Mouse (Mus musculus) lung, embryonic 15.5 days (tissue): ENCODE measurements around the gene Smpd3. TPM values are rescaled to one million over a fixed set of nuclear protein-coding genes. Genes with fewer than 3 reads are reported as not detected.

Experiments
- ATAC-seq: fragments of 200-750 bp; cut with Nextera tagmentation; 2 replicates; pipeline ENCODE4 v1.8.0; 2017; ENCODE audit warnings: moderate number of reproducible peaks, borderline replicate concordance; ENCODE audit not compliant: low FRiP score, low TSS enrichment; ENCODE audit errors: extremely low read depth
- H3K27ac ChIP-seq: fragments of 300-500 bp; sonication (generic); 2 replicates; pipeline ENCODE4 v1.5.1; 2015; ENCODE audit warnings: moderate library complexity, mild to moderate bottlenecking, inconsistent platforms
- H3K27me3 ChIP-seq: fragments of 300-500 bp; sonication (generic); 2 replicates; pipeline ENCODE4 v1.6.1; 2015; ENCODE audit warnings: inconsistent platforms
- H3K36me3 ChIP-seq: fragments of 300-500 bp; sonication (generic); 2 replicates; pipeline ENCODE4 v1.6.1; 2015; ENCODE audit warnings: inconsistent platforms
- H3K4me1 ChIP-seq: fragments of 300-500 bp; sonication (generic); 2 replicates; pipeline ENCODE4 v1.6.1; 2015; ENCODE audit warnings: inconsistent platforms
- H3K4me2 ChIP-seq: fragments of 300-500 bp; sonication (generic); 2 replicates; pipeline ENCODE4 v1.6.1; 2015; ENCODE audit warnings: inconsistent platforms, mild to moderate bottlenecking, moderate library complexity
- H3K4me3 ChIP-seq: fragments of 300-500 bp; sonication (generic); 2 replicates; pipeline ENCODE4 v1.5.1; 2015; ENCODE audit warnings: mild to moderate bottlenecking, inconsistent platforms
- H3K9ac ChIP-seq: fragments of 300-500 bp; sonication (generic); 2 replicates; pipeline ENCODE4 v1.6.1; 2015; ENCODE audit warnings: inconsistent platforms
- H3K9me3 ChIP-seq: fragments of 300-500 bp; sonication (generic); 2 replicates; pipeline ENCODE4 v1.6.1; 2016; ENCODE audit warnings: inconsistent platforms
- WGBS: fragments of 180-500 bp; shearing (Covaris S2); methylation state at CpG from one replicate; pipeline ENCODE4 v1.1.7; 2015; 5-methylcytosine and 5-hydroxymethylcytosine counted together
- polyA plus RNA-seq: library from polyadenylated mRNA; unstranded; fragments of >200 nt; fragmentation: Nextera tagmentation; extraction: Ambion mirVana; gene quantifications from 2 replicates; pipeline ENCODE4 v1.2.1, GENCODE M21; 2015

Gene Smpd3
- polyA plus RNA-seq, 1 experiment from 2014 or later, result 1.3 TPM

- H3K27me3 ChIP-seq, result no peaks in the 10 kb centered on the region
- H3K9me3 ChIP-seq, result no peaks in the 10 kb centered on the region
- 76% methylated on average over 1 of the region's 1 CpGs for WGBS
- H3K9ac ChIP-seq, result no peak overlapping the region
- H3K4me2 ChIP-seq, result no peak overlapping the region
- H3K4me3 ChIP-seq, result no peak overlapping the region
- H3K27ac ChIP-seq, result no peak overlapping the region
- peaks cover 8% of the 10 kb centered on the region; the same call in 1 of the 2 replicates for H3K4me1 ChIP-seq
- no peaks in the 10 kb centered on the region for H3K36me3 ChIP-seq
- no peak for ATAC-seq
These were observed 31.7 kb downstream of the Smpd3 start for GRCm38 (mm10) chr8:106306076-106306475.

DNA sequence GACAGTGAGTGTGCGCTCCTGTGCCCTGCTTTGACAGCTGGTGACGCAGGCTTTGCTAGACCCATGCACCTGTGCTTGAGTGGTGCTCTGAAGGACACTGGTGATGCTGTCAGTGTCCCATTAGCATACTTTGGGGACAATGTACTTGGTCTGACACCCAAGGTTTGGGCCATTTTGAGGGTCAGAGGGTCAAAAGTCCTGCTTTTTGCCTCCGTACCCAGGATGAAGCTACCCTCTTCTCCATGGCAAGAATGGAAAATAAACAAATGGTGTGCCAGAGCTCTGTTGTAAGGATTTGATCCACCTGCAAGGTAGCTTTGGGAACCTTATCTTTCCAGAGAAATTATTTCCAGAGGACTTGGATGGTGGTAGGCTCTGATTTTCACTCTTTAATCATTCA is 32.5 kb downstream of the Smpd3 start:
- 91% methylated on average over 3 of the region's 3 CpGs for WGBS
- no peak overlapping the region for H3K4me3 ChIP-seq
- no peaks in the 10 kb centered on the region for H3K36me3 ChIP-seq
- H3K9me3 ChIP-seq, result no peaks in the 10 kb centered on the region
- peaks cover 8% of the 10 kb centered on the region; the same call in 1 of the 2 replicates for H3K4me1 ChIP-seq
- H3K9ac ChIP-seq, result no peak overlapping the region
- no peak overlapping the region for H3K4me2 ChIP-seq
- no peak for ATAC-seq
- no peak overlapping the region for H3K27ac ChIP-seq
- H3K27me3 ChIP-seq, result no peaks in the 10 kb centered on the region

GRCm38 (mm10) chr8:106304321-106304720 is 33.5 kb downstream of the Smpd3 start:
- no peak overlapping the region for H3K4me3 ChIP-seq
- no peaks in the 10 kb centered on the region for H3K36me3 ChIP-seq
- H3K9ac ChIP-seq, result no peak overlapping the region
- H3K27me3 ChIP-seq, result no peaks in the 10 kb centered on the region
- 66% methylated on average over 6 of the region's 6 CpGs for WGBS
- peaks cover 8% of the 10 kb centered on the region; the same call in 1 of the 2 replicates for H3K4me1 ChIP-seq
- H3K9me3 ChIP-seq, result no peaks in the 10 kb centered on the region
- no peak for ATAC-seq
- H3K4me2 ChIP-seq, result no peak overlapping the region
- H3K27ac ChIP-seq, result no peak overlapping the region

DNA sequence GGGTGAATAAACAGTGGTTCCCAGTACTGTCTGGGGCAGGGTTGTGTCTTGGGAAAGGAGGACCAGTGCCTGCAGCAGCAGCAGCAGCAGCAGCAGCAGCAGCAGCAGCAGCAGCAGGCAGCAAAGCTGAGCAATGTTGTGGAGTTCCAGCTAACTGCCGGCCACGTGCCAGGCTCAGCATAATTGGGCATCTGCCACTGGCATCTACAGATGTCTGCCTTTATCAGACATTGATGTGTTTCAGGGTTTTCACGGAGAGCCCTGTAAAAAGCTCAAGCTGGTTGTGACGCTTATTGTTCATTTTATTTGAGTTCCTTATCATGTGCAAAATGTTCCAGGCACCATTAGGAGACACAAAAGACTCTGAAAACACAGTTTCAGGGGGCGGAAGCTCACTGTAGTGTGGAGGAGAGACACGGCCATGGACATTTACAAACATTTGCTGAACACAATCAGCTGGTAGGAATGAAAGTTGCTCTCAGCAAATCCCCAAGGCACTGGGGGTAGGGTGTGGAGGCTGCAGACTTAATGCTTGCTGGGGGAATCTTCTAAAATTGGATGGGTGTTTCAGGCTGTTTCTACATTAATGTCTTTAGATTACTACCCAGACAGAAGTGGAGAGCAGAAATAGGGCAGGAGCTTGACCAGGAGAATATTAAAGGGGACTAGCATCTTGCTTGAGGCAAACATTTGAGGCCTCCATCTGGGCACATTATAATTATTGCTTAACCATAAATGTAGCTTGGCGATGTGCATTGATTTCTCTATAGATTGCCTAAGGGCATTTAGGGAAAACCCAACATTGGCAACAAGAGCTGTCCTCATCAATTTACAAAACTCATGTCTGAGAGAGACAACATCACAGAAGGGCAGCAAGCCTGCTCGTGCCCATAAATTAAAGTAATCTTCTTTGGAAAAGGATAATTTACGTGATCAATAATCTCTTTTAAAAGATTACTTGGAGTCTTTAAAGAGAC is 36.8 kb downstream of the Smpd3 start:
- Histone ChIP-seq H3K36me3 (no peaks in the 10 kb centered on the region), H3K4me1 (no peaks in the 10 kb centered on the region), H3K9ac (no peak overlapping the region), H3K4me3 (no peak overlapping the region), H3K27me3 (no peaks in the 10 kb centered on the region), H3K9me3 (no peaks in the 10 kb centered on the region), H3K27ac (no peak overlapping the region), H3K4me2 (no peak overlapping the region)
- 59% methylated on average over 9 of the region's 9 CpGs for WGBS
- ATAC-seq, result no peak

- ATAC-seq, result no peak
- H3K36me3 ChIP-seq, result no peaks in the 10 kb centered on the region
- no peaks in the 10 kb centered on the region for H3K4me1 ChIP-seq
- H3K9ac ChIP-seq, result no peak overlapping the region
- 70% methylated on average over 3 of the region's 3 CpGs for WGBS
- H3K9me3 ChIP-seq, result no peaks in the 10 kb centered on the region
- H3K27ac ChIP-seq, result no peak overlapping the region
- H3K27me3 ChIP-seq, result no peaks in the 10 kb centered on the region
- no peak overlapping the region for H3K4me2 ChIP-seq
- H3K4me3 ChIP-seq, result no peak overlapping the region
These were observed 38.1 kb downstream of the Smpd3 start for GRCm38 (mm10) chr8:106299686-106300085.

DNA sequence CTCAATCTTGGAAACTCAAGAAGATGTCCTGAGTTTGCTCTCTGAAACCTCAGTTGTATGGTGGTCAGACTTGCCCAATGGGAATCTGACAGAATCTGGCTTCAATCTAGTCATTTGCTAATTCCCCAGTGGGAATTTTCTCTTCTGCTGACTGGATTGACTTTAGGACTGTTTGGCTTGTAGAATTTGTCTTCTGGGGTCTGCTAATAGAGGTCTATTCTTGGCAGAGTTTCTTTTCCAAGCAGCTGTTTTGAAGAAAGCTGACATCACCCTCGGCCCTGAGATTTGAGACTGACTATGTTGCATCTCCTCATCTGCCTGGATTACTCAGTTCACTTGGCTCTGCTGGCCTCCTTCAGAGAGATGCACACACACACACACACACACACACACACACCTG is 38.9 kb downstream of the Smpd3 start:
- Histone ChIP-seq H3K4me1 (no peaks in the 10 kb centered on the region), H3K4me3 (no peak overlapping the region), H3K27me3 (no peaks in the 10 kb centered on the region), H3K27ac (peak overlapping the region; percentile 11; the same call in 1 of the 2 replicates), H3K9me3 (no peaks in the 10 kb centered on the region), H3K36me3 (no peaks in the 10 kb centered on the region), H3K4me2 (no peak overlapping the region), H3K9ac (no peak overlapping the region)
- no peak for ATAC-seq
- 46% methylated on average over 1 of the region's 1 CpGs for WGBS

GRCm38 (mm10) chr8:106298261-106298660 is 39.5 kb downstream of the Smpd3 start:
- peak overlapping the region; percentile 11; the same call in 1 of the 2 replicates for H3K27ac ChIP-seq
- H3K27me3 ChIP-seq, result no peaks in the 10 kb centered on the region
- WGBS, result 24% methylated on average over 5 of the region's 5 CpGs
- H3K4me1 ChIP-seq, result no peaks in the 10 kb centered on the region
- no peak overlapping the region for H3K4me3 ChIP-seq
- no peak overlapping the region for H3K9ac ChIP-seq
- no peaks in the 10 kb centered on the region for H3K9me3 ChIP-seq
- no peaks in the 10 kb centered on the region for H3K36me3 ChIP-seq
- no peak for ATAC-seq
- no peak overlapping the region for H3K4me2 ChIP-seq

- no peak for ATAC-seq
- H3K4me1 ChIP-seq, result peaks cover 4% of the 10 kb centered on the region
- 67% methylated on average over 20 of the region's 20 CpGs for WGBS
These were observed 45.0 kb downstream of the Smpd3 start for GRCm38 (mm10) chr8:106292484-106293396.

DNA sequence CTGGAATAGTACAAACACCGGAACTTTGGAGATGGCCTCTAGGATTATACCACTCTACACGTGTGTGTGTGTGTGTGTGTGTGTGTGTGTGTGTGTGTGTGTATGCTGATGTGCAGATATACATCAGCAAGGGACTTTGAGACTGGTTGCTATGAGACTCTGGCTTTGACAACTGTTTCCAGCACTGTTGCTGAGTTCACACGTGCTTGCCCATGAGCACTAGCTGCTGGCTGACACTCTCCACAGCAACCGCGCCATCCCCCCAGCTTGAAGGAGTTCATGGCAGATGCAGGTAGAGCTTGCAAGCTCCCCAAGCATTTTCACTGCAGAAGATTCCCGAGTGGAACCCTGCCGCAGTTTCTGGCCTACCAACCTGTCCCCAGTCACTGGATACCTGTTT is 48.3 kb downstream of the Smpd3 start:
- H3K27ac ChIP-seq, result no peak overlapping the region
- no peak for ATAC-seq
- no peaks in the 10 kb centered on the region for H3K36me3 ChIP-seq
- peaks cover 4% of the 10 kb centered on the region for H3K4me1 ChIP-seq
- H3K4me3 ChIP-seq, result no peak overlapping the region
- H3K9ac ChIP-seq, result no peak overlapping the region
- no peak overlapping the region for H3K4me2 ChIP-seq
- no peaks in the 10 kb centered on the region for H3K27me3 ChIP-seq
- H3K9me3 ChIP-seq, result no peaks in the 10 kb centered on the region
- WGBS, result 33% methylated on average over 7 of the region's 7 CpGs

More at GRCm38 (mm10) chr8:106292484-106293396, 45.0 kb downstream of the Smpd3 start:
- Histone ChIP-seq H3K4me2 (no peak overlapping the region), H3K27me3 (no peaks in the 10 kb centered on the region), H3K36me3 (no peaks in the 10 kb centered on the region), H3K9ac (no peak overlapping the region), H3K27ac (no peak overlapping the region), H3K4me3 (no peak overlapping the region), H3K9me3 (no peaks in the 10 kb centered on the region)

- Histone ChIP-seq H3K27ac (no peak overlapping the region), H3K9ac (no peak overlapping the region), H3K4me2 (no peak overlapping the region), H3K27me3 (no peaks in the 10 kb centered on the region), H3K4me1 (peaks cover 4% of the 10 kb centered on the region), H3K4me3 (no peak overlapping the region), H3K9me3 (no peaks in the 10 kb centered on the region), H3K36me3 (no peaks in the 10 kb centered on the region)
- 21% methylated on average over 3 of the region's 3 CpGs for WGBS
- no peak; the same call in 1 of the 2 replicates for ATAC-seq
These were observed 49.1 kb downstream of the Smpd3 start for GRCm38 (mm10) chr8:106288732-106289131.

DNA sequence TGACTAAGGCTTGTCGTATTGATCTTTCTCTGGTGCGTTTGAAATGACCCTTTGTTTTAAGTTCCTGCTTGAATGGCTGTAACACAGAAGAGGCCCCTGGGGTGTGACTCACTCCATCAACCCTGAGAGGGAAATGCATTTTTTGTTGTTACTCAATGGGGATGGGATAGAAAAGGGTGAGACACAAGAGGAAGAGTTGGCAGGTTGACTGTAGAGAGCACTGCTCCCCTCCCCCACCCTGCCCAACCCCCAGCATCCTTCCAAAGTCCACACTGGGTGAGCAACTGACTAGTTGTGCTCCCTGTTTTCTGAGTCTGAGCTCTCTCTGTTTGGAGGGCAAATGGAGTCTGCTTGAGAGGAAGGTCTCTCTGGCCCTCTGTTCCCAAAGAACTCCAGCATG is 50.3 kb downstream of the Smpd3 start:
- Histone ChIP-seq H3K27me3 (no peaks in the 10 kb centered on the region), H3K4me2 (no peak overlapping the region), H3K4me1 (peaks cover 4% of the 10 kb centered on the region), H3K4me3 (no peak overlapping the region), H3K9ac (no peak overlapping the region), H3K9me3 (no peaks in the 10 kb centered on the region), H3K36me3 (no peaks in the 10 kb centered on the region), H3K27ac (no peak overlapping the region)
- WGBS, result 15% methylated on average over 2 of the region's 2 CpGs
- ATAC-seq, result no peak
